Mouse (Mus musculus): ENCODE measurements around the gene Lhx2.

Gene Lhx2

DNA sequence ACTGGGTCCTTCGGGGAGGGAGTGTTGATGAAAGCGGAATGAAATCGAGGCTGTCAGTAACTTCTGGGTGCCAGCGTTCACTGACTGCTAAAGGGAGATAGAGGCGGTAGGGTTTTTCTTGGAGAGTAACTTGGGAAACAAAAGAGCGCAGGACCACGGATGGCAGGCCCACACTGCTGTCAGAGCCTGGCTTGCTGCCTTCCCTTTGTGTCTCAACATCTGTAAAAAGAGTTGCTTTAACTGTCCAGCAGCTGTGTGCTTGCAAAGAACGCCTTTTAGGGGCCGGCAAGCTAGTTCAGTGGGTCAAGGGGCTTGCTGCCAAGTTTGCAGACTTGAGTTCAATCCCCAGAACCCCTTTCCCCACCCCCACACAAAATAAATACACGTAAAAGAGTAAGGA, 20.1 kb downstream of the Lhx2 start:
- DNase-seq (ENCODE audit: inconsistent age in 2 of 2, low spot score in 1 of 2): no peak

- DNase-seq (ENCODE audit: inconsistent age in 2 of 2, low spot score in 1 of 2): no peak
These were observed 20.7 kb downstream of the Lhx2 start for GRCm38 (mm10) chr2:38359811-38360210.

DNA sequence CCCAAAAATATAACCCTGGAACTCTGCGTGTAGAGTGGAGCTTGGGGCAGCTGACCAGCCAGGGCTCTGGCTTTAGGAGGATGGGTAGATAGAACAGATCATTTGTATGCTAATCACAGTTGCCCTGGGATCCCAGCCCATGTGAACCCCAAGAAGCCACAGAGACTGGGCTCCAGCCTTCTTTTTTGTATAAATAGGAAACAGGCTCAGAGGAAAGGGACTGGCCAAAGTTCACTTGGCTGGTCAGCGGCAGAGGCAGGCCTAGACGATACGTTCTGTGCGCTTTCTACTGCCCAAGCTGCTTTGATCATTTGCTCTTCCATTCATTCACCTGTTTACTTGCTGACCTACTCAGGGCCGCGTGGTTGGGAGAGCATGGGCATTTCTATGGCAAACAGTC, 27.1 kb downstream of the Lhx2 start:
- no peak for DNase-seq (ENCODE audit: inconsistent age in 2 of 2, low spot score in 1 of 2)

DNA sequence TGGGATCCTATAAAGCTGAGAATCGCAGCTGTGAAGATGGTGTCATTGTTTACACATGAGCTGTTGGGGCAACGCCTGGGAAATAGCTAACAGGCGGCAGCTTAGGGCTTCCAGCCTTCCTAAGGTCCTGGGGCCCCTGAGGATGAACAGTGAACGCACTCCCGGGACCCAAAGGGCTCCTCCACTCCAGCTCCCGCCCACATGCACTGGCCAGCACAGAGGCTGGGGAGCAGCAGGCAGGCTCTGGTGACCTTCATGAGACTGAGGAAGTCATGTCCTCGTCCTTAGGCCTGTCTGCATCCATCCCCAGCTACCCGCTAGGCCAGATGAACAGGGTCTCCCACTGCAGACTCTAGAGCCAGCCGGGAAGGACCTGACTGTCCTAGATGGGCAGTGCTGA, 27.9 kb downstream of the Lhx2 start:
- no peak for DNase-seq (ENCODE audit: inconsistent age in 2 of 2, low spot score in 1 of 2)

- no peak for DNase-seq (ENCODE audit: inconsistent age in 2 of 2, low spot score in 1 of 2)
These were observed 28.8 kb downstream of the Lhx2 start for GRCm38 (mm10) chr2:38367852-38368251.

- peak; percentile 59 to 83 for DNase-seq (ENCODE audit: inconsistent age in 2 of 2, low spot score in 1 of 2)
These were observed 29.8 kb downstream of the Lhx2 start for GRCm38 (mm10) chr2:38368746-38369330.

- peak; percentile 50 to 83 for DNase-seq (ENCODE audit: inconsistent age in 2 of 2, low spot score in 1 of 2)
These were observed 36.7 kb downstream of the Lhx2 start for GRCm38 (mm10) chr2:38375606-38376304.

- no peak for DNase-seq (ENCODE audit: inconsistent age in 2 of 2, low spot score in 1 of 2)
These were observed 38.2 kb downstream of the Lhx2 start for GRCm38 (mm10) chr2:38377254-38377653.

DNA sequence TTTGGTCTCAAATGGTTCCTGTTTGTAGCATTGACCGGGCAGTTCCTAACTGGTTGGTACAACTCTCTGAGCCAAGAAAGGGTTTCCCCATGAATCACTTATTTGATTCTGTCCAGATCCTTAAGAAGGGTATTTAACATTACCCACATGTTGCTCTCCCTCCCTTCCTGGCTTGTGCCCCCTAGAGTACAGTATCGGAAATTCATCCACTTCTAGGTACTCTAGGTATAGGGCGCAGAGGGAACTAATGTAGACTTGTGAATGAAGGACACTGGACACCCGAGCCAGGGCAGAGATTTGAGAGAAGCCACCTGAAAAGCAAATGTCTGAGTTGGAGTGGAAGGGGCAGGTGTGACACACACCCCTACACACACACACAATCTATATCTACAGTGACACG, 39.3 kb downstream of the Lhx2 start:
- peak in 1 of 2 experiments; percentile 56 for DNase-seq (ENCODE audit: inconsistent age in 2 of 2, low spot score in 1 of 2)

- DNase-seq (ENCODE audit: inconsistent age in 2 of 2, low spot score in 1 of 2): peak in 1 of 2 experiments; percentile 52
These were observed 39.9 kb downstream of the Lhx2 start for GRCm38 (mm10) chr2:38378849-38379545.

DNA sequence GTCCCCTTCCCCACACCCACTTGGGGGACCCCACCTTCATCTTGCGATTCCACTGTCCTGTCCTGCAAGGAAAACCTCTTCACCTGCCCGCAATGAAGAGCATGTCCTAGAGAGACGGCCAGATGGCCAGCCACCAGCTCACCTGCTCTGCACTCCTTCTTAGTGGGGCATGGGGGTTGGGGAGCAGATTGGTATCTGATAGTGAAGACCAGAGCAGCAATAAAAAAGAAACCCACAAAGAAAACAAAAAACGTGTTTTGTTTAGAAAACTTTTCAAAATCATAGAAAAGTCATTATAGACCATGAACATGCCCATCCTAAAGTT, 40.4 kb downstream of the Lhx2 start:
- no peak for DNase-seq (ENCODE audit: inconsistent age in 2 of 2, low spot score in 1 of 2)

DNA sequence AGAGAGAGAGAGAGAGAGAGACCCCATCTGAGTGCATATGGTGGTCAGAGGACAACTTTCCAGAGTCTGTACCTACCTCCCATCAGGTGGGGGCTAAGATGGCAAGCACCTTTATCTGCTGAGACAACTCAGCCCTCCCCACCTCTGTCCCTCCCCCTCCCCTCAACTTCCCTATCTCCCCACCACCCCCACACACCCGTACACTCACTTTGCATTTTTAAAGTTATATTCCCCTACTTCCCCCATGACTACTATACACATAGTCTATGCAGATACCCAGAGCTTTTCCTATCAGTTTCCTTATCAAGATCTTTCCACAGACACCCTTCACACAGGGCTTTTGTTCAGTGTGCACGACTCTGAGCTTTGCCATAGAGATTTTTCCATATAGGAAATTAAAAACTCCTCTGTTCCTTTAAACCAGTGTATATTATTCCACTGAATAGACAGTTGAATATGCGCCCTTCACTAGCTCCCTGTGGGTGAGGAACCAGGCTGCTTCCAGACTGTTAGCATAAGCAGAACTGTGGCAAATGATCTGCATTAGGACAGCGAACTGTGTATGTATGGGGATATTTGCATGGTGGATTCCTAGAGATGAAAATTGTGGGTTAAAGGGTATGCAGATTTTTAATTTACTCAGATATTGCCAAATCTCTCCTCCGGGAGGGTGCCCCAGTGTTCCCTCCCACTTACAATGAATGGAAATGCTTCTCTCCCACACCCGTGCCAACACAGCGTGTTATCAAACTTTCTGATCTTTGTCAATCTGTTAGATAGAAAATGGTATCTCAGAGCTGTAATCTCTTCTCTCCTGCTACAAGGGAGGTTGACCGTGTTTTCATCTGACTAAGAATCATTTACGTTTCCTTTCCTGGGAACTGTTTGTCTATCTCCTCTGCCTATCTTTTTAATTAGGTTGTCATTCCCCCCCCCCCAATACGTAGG, 41.3 kb downstream of the Lhx2 start:
- DNase-seq (ENCODE audit: inconsistent age in 2 of 2, low spot score in 1 of 2): no peak

- no peak for DNase-seq (ENCODE audit: inconsistent age in 2 of 2, low spot score in 1 of 2)
These were observed 48.6 kb downstream of the Lhx2 start for GRCm38 (mm10) chr2:38387568-38388262.

- DNase-seq (ENCODE audit: inconsistent age in 2 of 2, low spot score in 1 of 2): no peak
These were observed 56.1 kb downstream of the Lhx2 start for GRCm38 (mm10) chr2:38394977-38395868.

DNA sequence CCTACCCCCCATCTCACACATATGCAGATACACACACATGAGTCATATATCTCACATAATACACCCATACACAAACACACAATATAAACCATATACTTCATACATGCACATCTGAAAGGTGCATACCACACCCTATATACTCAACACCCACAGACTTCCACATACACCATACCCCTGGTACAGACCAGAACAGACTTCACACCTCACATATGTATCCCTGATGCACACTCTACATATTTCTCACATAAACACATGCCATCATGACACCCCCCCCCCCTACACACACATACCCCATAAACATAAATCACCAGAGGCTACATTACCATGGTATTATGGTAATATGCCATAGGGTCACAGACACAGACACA, 56.8 kb downstream of the Lhx2 start:
- DNase-seq (ENCODE audit: inconsistent age in 2 of 2, low spot score in 1 of 2): no peak

DNA sequence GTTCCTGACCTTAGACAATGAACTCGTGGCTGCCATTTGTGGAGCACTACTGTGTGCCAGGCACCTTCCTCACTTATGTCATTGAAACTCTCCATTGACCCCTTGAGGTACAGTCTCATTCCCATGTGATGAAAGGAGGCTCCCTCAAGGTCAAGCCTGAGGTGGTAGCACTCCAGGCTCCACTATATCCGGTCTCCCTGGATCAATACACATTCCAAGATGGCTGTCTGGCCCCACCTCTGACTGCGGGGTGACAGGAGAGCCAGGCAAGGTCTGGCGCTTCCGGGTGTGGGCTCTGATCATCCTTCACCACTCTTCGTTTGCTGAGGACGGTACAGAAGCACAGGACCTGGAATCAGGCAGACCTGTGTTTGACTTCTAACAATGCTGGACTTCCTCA, 58.2 kb downstream of the Lhx2 start:
- no peak for DNase-seq (ENCODE audit: inconsistent age in 2 of 2, low spot score in 1 of 2)

DNA sequence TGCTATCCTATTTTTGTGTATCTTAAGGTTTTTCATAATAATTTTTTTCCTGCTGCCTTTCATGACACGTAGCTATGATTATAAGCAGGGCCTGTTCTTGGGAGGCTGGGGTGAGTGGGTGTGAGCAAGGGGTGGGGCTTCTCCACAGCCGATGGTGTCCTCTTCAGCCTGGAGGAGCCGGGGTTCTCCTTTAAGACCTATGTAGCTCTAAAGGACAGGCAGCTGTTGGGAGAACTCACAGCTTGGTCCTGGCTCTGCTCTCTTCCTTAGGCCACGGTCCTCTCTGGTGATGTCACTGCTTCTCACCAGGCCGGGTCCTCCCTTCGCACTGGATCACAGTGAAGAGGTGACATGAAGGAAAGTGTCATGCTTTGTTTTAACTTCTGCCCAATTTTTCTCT, 58.8 kb downstream of the Lhx2 start:
- DNase-seq (ENCODE audit: inconsistent age in 2 of 2, low spot score in 1 of 2): no peak

GRCm38 (mm10) chr2:38402611-38403010, 63.5 kb downstream of the Lhx2 start:
- DNase-seq (ENCODE audit: inconsistent age in 2 of 2, low spot score in 1 of 2): no peak

DNA sequence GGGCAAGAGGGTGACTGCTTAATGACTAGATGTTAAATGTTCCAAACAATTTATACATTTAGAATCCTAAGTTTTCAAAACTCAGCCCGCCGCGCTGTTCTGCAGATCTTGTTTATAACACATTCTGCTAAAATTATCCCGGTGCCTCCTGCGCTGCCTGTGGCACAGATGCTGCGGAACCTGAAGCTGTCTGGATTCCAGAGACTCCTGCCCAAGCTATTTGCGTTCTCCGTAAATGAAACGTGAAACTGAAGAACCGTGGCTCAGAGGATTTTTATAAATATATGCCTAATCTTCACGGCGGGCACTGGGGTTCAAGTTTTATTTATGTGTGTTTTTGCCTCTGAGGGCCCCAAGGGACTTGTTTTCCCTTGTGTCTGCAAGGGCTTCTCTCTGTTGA, 64.2 kb downstream of the Lhx2 start:
- no peak for DNase-seq (ENCODE audit: inconsistent age in 2 of 2, low spot score in 1 of 2)

Data from adrenal gland, adult (tissue).